Mouse (Mus musculus) thymus, adult 2 months (tissue): ENCODE results near the gene Zfp827.

Experiments
- CTCF ChIP-seq: fragments of 200-500 bp; IDR thresholded peaks from 2 replicates; pipeline ENCODE4 v1.5.1; 2012; ENCODE audit warnings: mild to moderate bottlenecking, control low read depth, low read length, moderate library complexity, borderline replicate concordance; ENCODE audit not compliant: control insufficient read depth, poor library complexity, insufficient read depth; ENCODE audit errors: extremely low read depth
- POLR2A ChIP-seq: fragments of 200-500 bp; IDR thresholded peaks from 2 replicates; pipeline ENCODE4 v1.6.1; 2012; ENCODE audit warnings: mild to moderate bottlenecking, low read length, control low read depth, moderate library complexity; ENCODE audit not compliant: control insufficient read depth, poor library complexity, insufficient read depth; ENCODE audit errors: extremely low read depth

DNA sequence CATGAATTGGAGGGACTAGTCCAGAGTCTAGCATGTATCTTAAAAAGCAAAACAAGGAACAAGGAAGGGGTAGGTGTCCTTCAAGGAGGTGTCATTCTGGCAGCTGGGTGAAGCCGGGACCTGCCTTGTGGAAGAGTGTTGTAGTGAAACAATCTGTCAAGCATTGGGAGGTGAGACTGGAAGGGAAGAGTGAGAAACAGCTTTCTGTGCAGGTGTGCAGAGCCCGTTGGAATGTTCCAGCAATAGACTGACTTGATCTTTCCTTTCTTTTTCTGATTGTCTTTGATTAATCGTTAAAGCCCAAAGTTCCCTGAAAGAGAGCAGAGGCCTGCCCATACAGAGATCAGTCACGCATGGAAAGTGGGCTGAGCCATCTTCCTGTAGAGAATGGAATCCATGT lies 125.4 kb downstream of the Zfp827 start:
- TF ChIP-seq CTCF (no peak), POLR2A (no peak)
